Mouse (Mus musculus): ENCODE data around the gene Cubn. TPM values are rescaled to one million over a fixed set of nuclear protein-coding genes. Genes with fewer than 3 reads are reported as not detected.
A peak's percentile ranks its signal among the peaks of the same experiment; 100 is the strongest.

Cubn gene
- total and polyA plus RNA-seq, 3 experiments, result 0.03 TPM; not detected in 2

- H3K27ac ChIP-seq (ENCODE audit: control insufficient read depth, low read depth, low read length), result peak overlapping the region; percentile 41
These were observed 105.9 kb downstream of the Cubn start for GRCm38 (mm10) chr2:13385542-13386345.

DNA sequence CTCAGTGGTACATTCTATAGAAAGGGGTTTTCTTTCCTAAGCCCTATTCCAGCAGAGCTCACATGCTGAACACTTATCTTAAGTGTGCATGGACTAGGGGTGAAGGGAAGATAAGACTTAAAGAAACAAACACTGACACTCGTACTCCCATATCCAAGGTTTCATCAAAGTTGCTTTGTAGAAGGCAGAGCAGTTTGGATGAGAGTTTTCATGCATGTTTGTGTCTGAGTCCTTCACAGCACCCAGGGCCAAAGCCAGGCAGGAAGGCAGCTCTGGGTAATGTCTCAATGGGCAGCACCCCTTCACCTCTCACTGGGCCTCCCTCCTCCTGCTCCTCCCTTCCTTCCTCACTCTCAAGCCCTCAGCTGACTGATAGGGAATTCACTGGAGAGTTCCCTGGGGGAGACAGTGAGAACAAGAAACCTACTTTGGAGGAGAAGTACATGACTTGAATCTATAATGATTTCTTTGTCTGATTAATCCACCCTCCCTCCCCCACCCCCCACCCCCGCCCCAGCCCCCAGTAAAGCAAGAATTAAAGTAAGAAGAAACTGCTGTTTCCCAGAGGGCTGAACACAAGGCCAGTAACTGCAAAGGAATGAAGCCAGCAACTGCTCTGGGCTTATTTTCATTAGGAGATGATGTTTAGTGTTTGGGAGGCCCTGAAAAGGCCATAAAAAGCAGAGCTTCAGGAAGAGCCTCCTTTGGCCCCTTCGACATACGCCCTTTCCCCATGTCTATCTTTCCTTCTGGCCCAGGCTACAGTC lies 106.7 kb downstream of the Cubn start:
- H3K9ac ChIP-seq (ENCODE audit: control insufficient read depth, low read depth, low read length, poor library complexity, severe bottlenecking), result peak overlapping the region; percentile 32
- H3K36me3 ChIP-seq (ENCODE audit: control insufficient read depth in 1 of 2, insufficient read depth in 2 of 2, low read length in 2 of 2), result peaks cover 0 to 15% of the 10 kb centered on the region in 2 experiments; a peak in 2 of 4 replicates
- no peak for TF ChIP-seq NELFE (IDR thresholded peaks at IDR 0.05; ENCODE audit: low read depth, low read length)
- TF ChIP-seq ETS1 (IDR thresholded peaks at IDR 0.05; ENCODE audit: low read depth, low read length), result peak; percentile 68; the same call in 1 of the 2 replicates
- TF ChIP-seq GABPA (IDR thresholded peaks at IDR 0.05; ENCODE audit: low read depth, low read length), result no peak
- no peak for TF ChIP-seq POLR2AphosphoS2 (IDR thresholded peaks at IDR 0.05; ENCODE audit: low read length)
- TF ChIP-seq TBP (IDR thresholded peaks at IDR 0.05; ENCODE audit: low read depth, low read length), result no peak
- TF ChIP-seq SMC3 (IDR thresholded peaks at IDR 0.05; ENCODE audit: low read depth, low read length), result no peak
- no peak for TF ChIP-seq KAT2A (conservative IDR thresholded peaks at IDR 0.05; ENCODE audit: low read depth, low read length)
- TF ChIP-seq MXI1 (IDR thresholded peaks at IDR 0.05; ENCODE audit: low read depth, low read length), result no peak
- peak; percentile 83 for TF ChIP-seq TAL1 (IDR thresholded peaks at IDR 0.05; ENCODE audit: low read length)
- TF ChIP-seq MYC (IDR thresholded peaks at IDR 0.05; ENCODE audit: low read depth, low read length), result 0 out of 2 replicates have a peak, but pooled peaks have one; percentile 50
- no peak for TF ChIP-seq MAFK (IDR thresholded peaks at IDR 0.05; ENCODE audit: borderline replicate concordance, low read depth, low read length)
- no peak for TF ChIP-seq MAX (IDR thresholded peaks at IDR 0.05; ENCODE audit: low read length)
- peak; percentile 67; the same call in 1 of the 2 replicates for TF ChIP-seq SIN3A (IDR thresholded peaks at IDR 0.05; ENCODE audit: low read length)
- peak; percentile 97 for TF ChIP-seq BHLHE40 (IDR thresholded peaks at IDR 0.05; ENCODE audit: borderline replicate concordance, low read depth, low read length)
- TF ChIP-seq ZNF384 (IDR thresholded peaks at IDR 0.05; ENCODE audit: low read depth, low read length), result no peak
- TF ChIP-seq CHD2 (IDR thresholded peaks at IDR 0.05; ENCODE audit: low read length), result no peak
- peak; percentile 90 for TF ChIP-seq GATA1 (IDR thresholded peaks at IDR 0.05; ENCODE audit: low read depth, low read length)
- peak; percentile 34; the same call in 1 of the 2 replicates for TF ChIP-seq RCOR1 (IDR thresholded peaks at IDR 0.05; ENCODE audit: low read depth, low read length)
- TF ChIP-seq MEF2A (IDR thresholded peaks at IDR 0.05; ENCODE audit: extremely low read depth, insufficient replicate concordance, low read depth, low read length, poor library complexity, severe bottlenecking), result no peak
- no peak for TF ChIP-seq USF1 (IDR thresholded peaks at IDR 0.05; ENCODE audit: low read depth, low read length)
- peak; percentile 91 for TF ChIP-seq TCF12 (IDR thresholded peaks at IDR 0.05; ENCODE audit: low read depth, low read length)
- peak; percentile 83 to 84 for TF ChIP-seq EP300 (IDR thresholded peaks at IDR 0.05; ENCODE audit: low read depth in 1 of 2, low read length in 2 of 2)
- no peaks in the 10 kb centered on the region for H3K27me3 ChIP-seq (ENCODE audit: control insufficient read depth in 1 of 2, insufficient read depth in 2 of 2, low read length in 2 of 2)
- peak; percentile 64 for DNase-seq (ENCODE audit: low read depth, low spot score)
- H3K9me3 ChIP-seq (replicated peaks; ENCODE audit: insufficient read depth, low read length), result no peaks in the 10 kb centered on the region
- H3K4me3 ChIP-seq (ENCODE audit: control insufficient read depth in 1 of 2, insufficient read depth in 1 of 2, low read depth in 2 of 2, low read length in 2 of 2), result peak overlapping the region in 1 of 2 experiments; percentile 19; a peak in 1 of 4 replicates
- H3K27ac ChIP-seq (ENCODE audit: control insufficient read depth, low read depth, low read length), result peak overlapping the region; percentile 66
- peaks cover 3 to 15% of the 10 kb centered on the region in 2 experiments for H3K4me1 ChIP-seq (ENCODE audit: control insufficient read depth in 1 of 2, insufficient read depth in 2 of 2, low read length in 2 of 2)
- no peaks in the 10 kb centered on the region for H3K79me2 ChIP-seq (ENCODE audit: control insufficient read depth, insufficient read depth, low read length, poor library complexity)

More at GRCm38 (mm10) chr2:13385542-13386345, 105.9 kb downstream of the Cubn start:
- H3K36me3 ChIP-seq (ENCODE audit: control insufficient read depth in 1 of 2, insufficient read depth in 2 of 2, low read length in 2 of 2), result peaks cover 0 to 21% of the 10 kb centered on the region in 2 experiments; a peak in 2 of 4 replicates
- DNase-seq (ENCODE audit: low read depth, low spot score), result no peak
- H3K9me3 ChIP-seq (replicated peaks; ENCODE audit: insufficient read depth, low read length), result no peaks in the 10 kb centered on the region
- H3K4me3 ChIP-seq (ENCODE audit: control insufficient read depth in 1 of 2, insufficient read depth in 1 of 2, low read depth in 2 of 2, low read length in 2 of 2), result no peak overlapping the region
- peaks cover 5 to 16% of the 10 kb centered on the region in 2 experiments for H3K4me1 ChIP-seq (ENCODE audit: control insufficient read depth in 1 of 2, insufficient read depth in 2 of 2, low read length in 2 of 2)
- H3K9ac ChIP-seq (ENCODE audit: control insufficient read depth, low read depth, low read length, poor library complexity, severe bottlenecking), result peak overlapping the region; percentile 31
- no peak for TF ChIP-seq USF1 (IDR thresholded peaks at IDR 0.05; ENCODE audit: low read depth, low read length)
- TF ChIP-seq E2F4 (IDR thresholded peaks at IDR 0.05; ENCODE audit: borderline replicate concordance, low read depth, low read length), result no peak
- TF ChIP-seq GATA1 (IDR thresholded peaks at IDR 0.05; ENCODE audit: low read depth, low read length), result 0 out of 2 replicates have a peak, but pooled peaks have one; percentile 10
- H3K79me2 ChIP-seq (ENCODE audit: control insufficient read depth, insufficient read depth, low read length, poor library complexity), result no peaks in the 10 kb centered on the region
- no peaks in the 10 kb centered on the region for H3K27me3 ChIP-seq (ENCODE audit: control insufficient read depth in 1 of 2, insufficient read depth in 2 of 2, low read length in 2 of 2)
